In the genomic region with DNA sequence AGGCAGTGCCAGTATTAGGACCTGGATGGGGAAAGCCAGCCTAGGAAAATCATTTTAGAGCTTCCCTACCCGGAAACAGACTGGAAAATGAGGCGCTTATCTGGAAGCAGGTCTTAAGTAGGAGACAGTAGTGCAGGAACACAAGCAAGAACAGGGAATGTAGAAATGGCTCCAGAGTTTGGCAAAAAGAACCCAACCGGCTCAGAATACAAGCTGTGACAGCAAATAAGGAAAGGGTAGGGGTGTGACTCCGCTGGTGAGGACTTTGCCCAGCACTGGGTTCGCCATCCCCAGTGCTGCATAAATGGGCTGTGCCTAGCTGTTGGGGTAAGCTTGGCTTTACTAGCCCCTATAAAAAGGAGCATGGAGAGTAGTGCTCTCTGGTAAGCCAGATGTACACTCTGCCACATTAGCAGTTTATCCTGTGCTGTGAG, we compare ENCODE assay signal across 8 mouse cellular contexts. TPM values are rescaled to one million over a fixed set of nuclear protein-coding genes. Genes with fewer than 3 reads are reported as not detected.
A peak's percentile ranks its signal among the peaks of the same experiment; 100 is the strongest.
DNase-seq lines count a peak whose midpoint lies in the region; ATAC-seq and TF ChIP-seq lines count a peak whose summit lies in the region.

No protein-coding gene starts in this region.

- peak overlapping the region; percentile 72 for H3K4me3 ChIP-seq in gastrocnemius, adult 2 months
- H3K4me3 ChIP-seq in intestine, embryonic 15.5 days (replicated peaks), result peak overlapping the region; percentile 66
- peak overlapping the region; percentile 79 for H3K4me3 ChIP-seq in liver, postnatal 0 days (ENCODE audit: low read depth, low read length)

- peaks cover 6% of the 10 kb centered on the region; the same call in 1 of the 2 replicates for H3K36me3 ChIP-seq in intestine, embryonic 15.5 days
- H3K36me3 ChIP-seq in liver, postnatal 0 days (replicated peaks; ENCODE audit: insufficient read depth, low read length), result peaks cover 25% of the 10 kb centered on the region

- no peak for TF ChIP-seq CTCF in gastrocnemius, adult 2 months (IDR thresholded peaks at IDR 0.05)
- TF ChIP-seq CTCF in liver, postnatal 0 days (IDR thresholded peaks at IDR 0.05; ENCODE audit: low read depth), result no peak

- no peak for DNase-seq in gastrocnemius, adult 2 months
- no peak for DNase-seq in gastrocnemius, postnatal 4 days (ENCODE audit: low spot score in 2 of 2)
- DNase-seq in liver, postnatal 0 days, result peak; percentile 30
- no peak for DNase-seq in frontal cortex, postnatal 10 days (ENCODE audit: low spot score in 2 of 2)
- no peak for DNase-seq in thymus, postnatal 14 days

- H3K4me2 ChIP-seq in intestine, embryonic 15.5 days (replicated peaks), result peak overlapping the region; percentile 75
- peak overlapping the region; percentile 93 for H3K4me2 ChIP-seq in liver, postnatal 0 days (ENCODE audit: low read depth, low read length)

- no peak for TF ChIP-seq EP300 in liver, postnatal 0 days (IDR thresholded peaks at IDR 0.05; ENCODE audit: low read depth)

- intact Hi-C loops in gastrocnemius, adult 2 months (cut with DNase I), result loop anchor here (5.0 kb wide), 1 partner anchor 421 kb away; a partner anchor contains a TSS

- 15% methylated on average over 5 of the region's 5 CpGs for WGBS in intestine, embryonic 15.5 days
- 13% methylated on average over 5 of the region's 5 CpGs for WGBS in liver, postnatal 0 days (ENCODE audit: insufficient replicate concordance)

- peak overlapping the region; percentile 72 for H3K9ac ChIP-seq in intestine, embryonic 15.5 days
- H3K9ac ChIP-seq in liver, postnatal 0 days (replicated peaks), result peak overlapping the region; percentile 78

- 0 out of 2 replicates have a peak, but pooled peaks have one; percentile 7 for ATAC-seq in common myeloid progenitor, adult 5-6 weeks (replicated peaks; ENCODE audit: low read depth, poor library complexity, severe bottlenecking)
- peak; percentile 92 for ATAC-seq in intestine, embryonic 15.5 days
- ATAC-seq in liver, postnatal 0 days, result peak; percentile 68
- no peak for ATAC-seq in cerebellum, adult (ENCODE audit: insufficient number of reproducible peaks, low FRiP score, low TSS enrichment)

- no peaks in the 10 kb centered on the region for H3K27me3 ChIP-seq in intestine, embryonic 15.5 days (replicated peaks)
- no peaks in the 10 kb centered on the region for H3K27me3 ChIP-seq in liver, postnatal 0 days (ENCODE audit: insufficient read depth, low read length)

- no peaks in the 10 kb centered on the region for H3K9me3 ChIP-seq in intestine, embryonic 15.5 days
- H3K9me3 ChIP-seq in liver, postnatal 0 days (ENCODE audit: low read length), result no peaks in the 10 kb centered on the region

- peaks cover 4% of the 10 kb centered on the region for H3K4me1 ChIP-seq in intestine, embryonic 15.5 days (replicated peaks)
- H3K4me1 ChIP-seq in liver, postnatal 0 days (ENCODE audit: insufficient read depth), result peaks cover 13% of the 10 kb centered on the region

- H3K27ac ChIP-seq in gastrocnemius, adult 2 months, result peak overlapping the region; percentile 84
- peak overlapping the region; percentile 97 for H3K27ac ChIP-seq in intestine, embryonic 15.5 days
- peak overlapping the region; percentile 97 for H3K27ac ChIP-seq in liver, postnatal 0 days (ENCODE audit: low read depth)

RNA-seq across cellular contexts. Expression of a gene that starts 0.8 kb away (rescaled TPM):
- total RNA-seq in gastrocnemius, adult 2 months (2021), result 10 to 100 TPM; 27.3 to 30.3 TPM
- total RNA-seq in gastrocnemius, postnatal 4 days (2021), result 10 to 100 TPM; 31.3 to 33.1 TPM
- 68.1 and 68.4 TPM in 2 replicates for total RNA-seq in common myeloid progenitor, adult 5-6 weeks (2017)
- polyA plus RNA-seq in intestine, embryonic 15.5 days (2015; fragmentation: Nextera tagmentation; extraction: Ambion mirVana), result 48.7 and 50.1 TPM in 2 replicates
- 18.6 and 19.7 TPM in 2 replicates for polyA plus RNA-seq in liver, postnatal 0 days (2015; fragmentation: Nextera tagmentation; extraction: Ambion mirVana)
